Mouse (Mus musculus) granulocyte monocyte progenitor cell, adult 5-6 weeks (primary cell): Measurements from ENCODE around the gene Qprt. TPM values are rescaled to one million over a fixed set of nuclear protein-coding genes. Genes with fewer than 3 reads are reported as not detected.
"Not testable (repeated sequence)": the region's sequence is repeated elsewhere in the genome, so short reads cannot be mapped to it uniquely, and the experiment has no call there.

Source experiments
- ATAC-seq: replicated peaks from 2 replicates; pipeline ENCODE4 v1.8.0; 2016; ENCODE audit warnings: mild to moderate bottlenecking, moderate TSS enrichment, inconsistent platforms; ENCODE audit not compliant: poor library complexity, severe bottlenecking
- total RNA-seq, 2 experiments: library from RNA; stranded (forward) in 1 of 2; stranded (reverse) in 1 of 2; fragments of 200-712, 200-1000 nt in 1 of 2; fragments of >200 nt in 1 of 2; fragmentation: Nextera tagmentation in 1 of 2; gene quantifications; 2 replicates each; pipeline ENCODE4 v1.2.3; 2014 to 2017

Gene Qprt
- total RNA-seq, 2 experiments from 2014 or later = 0.21 to 2.7 TPM

DNA sequence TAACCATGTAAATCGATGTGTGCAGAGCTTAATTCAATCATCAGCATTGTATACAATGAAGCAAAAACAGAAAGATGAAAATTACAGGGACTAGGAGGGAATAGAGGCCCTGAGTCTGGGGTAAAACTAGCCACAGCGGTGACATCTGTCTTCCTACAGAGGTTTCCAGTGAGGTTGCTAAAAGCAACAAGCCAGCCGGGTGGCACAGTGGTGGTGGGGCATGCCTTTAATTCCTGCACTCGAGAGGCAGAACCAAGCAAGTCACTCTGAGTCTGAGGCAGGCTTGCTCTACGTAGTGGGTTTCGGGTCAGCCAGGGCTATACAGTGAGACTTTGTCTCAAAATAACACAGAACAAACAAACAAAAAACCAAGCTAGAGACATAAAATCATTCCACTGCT is 19.9 kb downstream of the Qprt start:
- ATAC-seq = no peak

DNA sequence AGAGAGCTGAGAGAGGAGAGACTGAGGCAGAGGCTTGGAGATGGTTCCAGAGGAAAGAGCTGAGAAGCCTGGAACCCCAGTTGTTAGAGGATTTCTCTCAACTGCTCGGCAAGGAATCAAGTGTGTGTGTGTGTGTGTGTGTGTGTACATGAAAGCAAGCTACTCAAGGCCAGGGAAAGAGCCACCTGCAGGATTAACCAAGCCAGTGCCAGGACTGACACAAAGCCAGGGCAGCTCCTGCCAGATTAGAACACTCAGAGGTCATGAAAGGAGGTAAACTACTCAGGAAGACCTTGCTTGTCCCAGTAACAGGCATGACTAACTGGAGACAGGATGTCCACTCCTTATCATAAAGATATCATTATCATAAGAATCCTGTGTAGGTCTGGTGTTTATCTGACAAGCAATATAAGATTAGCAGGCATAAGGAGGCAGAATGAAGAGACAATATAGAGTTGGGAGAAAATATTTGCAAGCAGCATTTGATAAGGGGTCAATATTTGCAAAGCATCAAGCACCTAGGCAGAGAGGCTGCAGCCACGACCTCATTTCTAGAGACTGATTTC is 20.5 kb downstream of the Qprt start:
- 0 out of 2 replicates have a peak, but pooled peaks have one; percentile 15 for ATAC-seq

GRCm38 (mm10) chr7:127099528-127099927 is 22.5 kb downstream of the Qprt start:
- ATAC-seq = no peak

DNA sequence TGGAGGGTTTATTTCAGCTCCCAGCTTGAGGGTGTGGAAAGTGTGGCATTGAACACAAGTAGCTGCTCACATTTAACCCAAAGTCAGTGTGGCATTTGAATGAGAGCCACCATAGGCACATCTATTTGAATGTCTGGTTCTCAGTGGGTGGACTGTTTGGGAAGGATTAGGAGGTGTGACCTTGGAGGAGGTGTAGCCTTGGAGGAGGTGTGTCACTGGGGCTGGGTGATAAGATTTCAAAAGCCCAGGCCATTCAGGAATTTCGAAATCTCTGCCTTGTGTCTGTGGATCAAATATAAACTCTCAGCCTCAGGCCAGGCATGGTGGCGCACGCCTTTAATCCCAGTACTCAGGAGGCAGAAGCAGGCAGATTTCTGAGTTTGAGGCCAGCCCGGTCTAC is 23.1 kb downstream of the Qprt start:
- ATAC-seq = no peak

DNA sequence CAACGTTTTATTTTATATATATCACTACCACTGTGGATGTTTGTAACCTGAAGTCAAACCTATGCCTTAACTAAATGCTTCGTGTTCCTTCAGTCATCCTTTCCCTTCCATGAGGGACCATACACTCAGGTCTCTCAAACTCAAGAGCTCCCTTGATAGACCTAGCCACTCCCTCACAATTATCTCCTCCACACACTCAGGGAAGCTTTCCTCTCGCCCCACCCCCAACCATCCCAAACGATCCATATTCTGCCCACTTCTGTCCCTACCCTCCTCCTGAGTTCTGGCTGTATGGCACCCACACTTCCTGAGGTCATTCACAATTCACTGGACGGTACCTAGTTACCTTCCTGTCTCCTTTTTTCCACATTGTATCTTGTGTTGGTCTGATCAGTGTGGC is 23.5 kb downstream of the Qprt start:
- ATAC-seq = no peak

- no peak for ATAC-seq
These were observed 25.6 kb downstream of the Qprt start for GRCm38 (mm10) chr7:127096456-127096855.

- no peak for ATAC-seq
These were observed 28.1 kb downstream of the Qprt start for GRCm38 (mm10) chr7:127093914-127094313.

DNA sequence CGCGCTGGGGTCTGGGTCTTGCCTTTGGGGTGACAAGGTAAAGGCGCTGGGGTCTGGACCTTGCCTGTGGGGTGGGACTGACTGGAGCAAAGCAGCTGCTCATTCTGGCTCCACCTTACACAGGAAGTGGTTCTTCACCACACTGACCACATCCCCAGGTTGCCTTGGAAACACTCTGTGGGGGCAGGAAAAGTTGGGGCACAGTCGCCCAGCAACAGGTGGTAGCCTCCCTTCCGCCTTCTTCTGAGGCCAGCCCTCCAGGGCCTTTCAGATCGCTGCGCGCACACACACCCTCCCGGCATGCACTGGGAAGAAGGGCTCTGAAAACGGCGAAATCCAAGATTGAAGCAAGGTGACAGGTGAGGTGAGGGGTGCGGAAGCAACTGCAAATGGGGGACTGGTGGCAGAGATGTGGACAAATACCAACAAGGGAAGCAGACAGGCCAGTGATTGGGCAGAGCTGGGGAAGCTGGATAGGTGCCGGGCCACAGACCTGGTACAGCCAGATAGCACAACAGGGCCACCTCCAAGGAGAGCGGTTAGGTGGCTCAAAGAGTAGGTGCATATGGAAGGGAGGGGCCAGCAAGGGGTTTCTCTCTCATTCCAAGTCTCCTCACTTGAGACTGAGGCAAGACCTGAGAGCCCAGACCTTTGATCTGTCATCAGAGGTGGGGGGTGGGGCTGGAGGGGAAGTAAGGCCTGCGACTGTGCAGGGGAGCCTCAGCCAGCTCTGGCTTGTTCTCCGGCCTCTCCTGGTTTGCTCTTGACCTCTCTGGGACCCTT is 30.7 kb downstream of the Qprt start, which contains the start of gene AI467606:
Gene AI467606, plus strand, starts transcription at position 246 of the 783 bp plus-strand sequence.
- ATAC-seq = peak; percentile 90

- ATAC-seq = no peak
These were observed 31.6 kb downstream of the Qprt start for GRCm38 (mm10) chr7:127090154-127091113.

DNA sequence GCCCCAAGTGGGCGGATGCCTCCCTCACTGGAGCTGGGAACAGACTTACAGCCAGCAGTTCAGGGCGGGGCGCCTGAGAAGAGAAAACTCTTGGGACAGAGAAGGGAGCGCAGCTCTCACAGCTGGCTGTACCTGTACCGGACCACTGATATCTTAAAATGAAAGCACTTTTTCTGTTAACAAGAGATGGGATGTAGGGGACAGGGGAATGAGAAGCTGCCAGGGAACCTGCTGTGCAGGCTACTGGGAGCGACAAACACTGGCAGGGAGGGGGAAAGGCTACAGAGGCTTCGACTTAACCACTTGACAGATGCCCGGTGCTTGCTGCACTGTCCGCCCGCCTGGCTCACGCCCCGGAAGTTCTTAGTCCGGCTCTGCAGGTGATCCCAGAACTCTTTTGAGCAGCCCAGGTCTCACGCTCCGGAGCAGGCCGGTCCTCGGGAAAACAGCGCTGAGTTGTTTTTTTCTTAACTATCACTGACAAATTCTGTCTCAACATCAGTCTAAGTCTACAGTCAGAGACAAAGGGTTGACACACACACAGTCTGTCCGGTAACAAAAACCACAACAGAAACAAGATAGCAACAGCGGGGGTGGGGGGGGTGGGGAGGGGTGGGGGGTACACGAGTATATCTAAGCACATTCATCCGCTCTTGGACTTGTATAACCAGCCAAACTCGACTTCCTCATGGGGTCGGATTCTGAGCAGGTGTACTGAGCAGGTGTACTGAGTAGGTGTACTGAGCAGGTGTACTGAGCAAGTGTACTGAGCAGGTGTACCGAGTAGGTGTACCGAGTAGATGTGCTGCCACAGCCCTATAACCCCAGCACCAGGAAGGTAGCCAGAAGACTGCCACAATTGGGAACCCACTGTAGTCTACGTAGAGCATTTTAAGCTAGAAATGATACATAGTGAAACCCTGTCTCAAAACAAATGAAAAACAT is 32.9 kb downstream of the Qprt start:
- ATAC-seq = peak; percentile 4; the same call in 1 of the 2 replicates

DNA sequence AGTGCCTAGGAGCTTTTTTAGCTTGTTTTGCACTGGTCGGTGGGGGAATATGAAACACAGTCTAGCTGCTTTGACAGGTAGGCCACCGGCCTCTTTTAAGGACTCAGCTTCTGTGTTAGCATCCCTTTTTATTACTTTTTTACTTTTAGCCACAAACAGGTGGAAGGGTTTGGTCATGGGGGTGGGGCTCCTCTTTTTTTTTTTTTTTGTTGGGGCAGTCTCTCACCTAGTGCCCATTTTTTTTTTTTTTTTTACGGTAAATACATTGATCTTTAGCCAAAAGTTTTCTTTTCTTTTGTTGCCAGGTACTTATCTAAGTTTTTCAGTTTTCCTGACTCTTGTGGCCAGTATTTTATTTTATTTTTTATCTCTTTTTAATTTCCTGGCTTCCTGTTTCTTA is 33.9 kb downstream of the Qprt start:
- no peak for ATAC-seq

GRCm38 (mm10) chr7:127087278-127088010 is 34.6 kb downstream of the Qprt start, which contains the start of gene Zg16:
Zg16 (minus strand) TSS chr7:127087328.
- ATAC-seq = not testable (repeated sequence)

- not testable (repeated sequence) for ATAC-seq
These were observed 36.3 kb downstream of the Qprt start for GRCm38 (mm10) chr7:127085751-127086150.

- no peak for ATAC-seq
These were observed 37.2 kb downstream of the Qprt start for GRCm38 (mm10) chr7:127084794-127085193.

- ATAC-seq = no peak
These were observed 38.3 kb downstream of the Qprt start for GRCm38 (mm10) chr7:127083689-127084088.

DNA sequence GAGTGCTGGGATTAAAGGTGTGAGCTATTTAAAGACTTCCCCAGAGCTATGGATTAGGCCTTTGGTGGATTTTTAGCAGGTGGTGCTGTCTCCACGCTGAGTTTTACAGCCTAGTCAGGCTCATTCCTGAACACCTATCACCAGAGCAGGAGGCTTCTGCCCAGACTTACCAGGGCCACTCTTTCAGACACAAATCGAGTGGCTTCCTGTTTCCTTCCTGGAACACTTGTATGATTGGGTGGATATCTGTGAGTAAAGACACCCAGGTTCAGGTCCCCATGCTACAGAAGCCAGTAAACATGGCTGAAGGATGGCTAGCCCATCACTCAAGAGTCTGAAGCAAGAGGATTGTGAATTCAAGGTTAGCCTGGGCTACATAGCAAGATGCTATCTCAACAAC is 39.0 kb downstream of the Qprt start:
- no peak for ATAC-seq

DNA sequence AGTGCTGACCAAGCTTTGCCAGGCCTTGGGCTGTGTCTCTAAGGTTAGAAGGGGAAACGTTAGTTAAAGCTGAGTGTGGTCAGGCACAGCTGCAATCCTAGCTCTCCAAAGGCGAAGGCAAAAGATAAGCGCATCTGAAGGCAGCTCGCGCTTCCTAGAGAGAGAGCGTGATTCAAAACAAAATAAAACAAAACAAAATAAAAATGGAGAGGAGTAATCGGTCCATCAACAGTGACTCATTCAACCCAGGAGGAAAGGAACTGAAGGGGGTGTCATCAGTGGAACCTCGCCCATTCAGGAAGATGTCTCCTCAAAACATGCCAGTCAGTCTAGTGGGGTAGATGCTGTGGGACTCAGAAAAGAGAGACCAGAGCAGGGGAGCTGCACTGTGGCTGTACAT is 39.8 kb downstream of the Qprt start:
- 0 out of 2 replicates have a peak, but pooled peaks have one; percentile 6 for ATAC-seq

DNA sequence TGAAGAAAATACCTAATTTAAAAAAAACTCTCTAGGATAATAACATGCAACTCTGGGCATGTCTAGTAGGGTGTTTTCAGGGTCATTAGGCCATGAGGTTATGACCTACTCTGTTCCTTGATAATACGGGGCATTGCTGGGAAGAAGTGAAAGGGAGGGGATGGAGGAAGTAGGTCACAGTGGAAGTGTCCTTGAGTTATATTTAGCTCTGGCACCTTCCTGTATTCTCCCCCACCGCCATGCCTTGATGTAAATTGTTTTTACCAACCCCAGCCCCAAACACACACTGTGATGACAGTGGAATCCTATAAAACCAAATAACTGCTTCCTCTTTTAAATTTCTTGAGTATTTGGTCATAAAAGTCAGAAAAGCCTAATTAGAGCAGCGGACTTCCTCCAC is 42.0 kb downstream of the Qprt start:
- peak; percentile 92 for ATAC-seq

- ATAC-seq = no peak
These were observed 44.3 kb downstream of the Qprt start for GRCm38 (mm10) chr7:127077692-127078091.
